Mouse (Mus musculus): ENCODE data around the gene Dock10. TPM values are rescaled to one million over a fixed set of nuclear protein-coding genes. Genes with fewer than 3 reads are reported as not detected.

The Dock10 gene
- polyA plus RNA-seq, 1 experiment from 2014 or later, result 6.0 TPM

GRCm38 (mm10) chr1:80625371-80625770, 133.0 kb downstream of the Dock10 start:
- no peak overlapping the region for H3K4me2 ChIP-seq
- no peaks in the 10 kb centered on the region for H3K4me1 ChIP-seq
- no peaks in the 10 kb centered on the region for H3K27me3 ChIP-seq
- H3K27ac ChIP-seq, result no peak overlapping the region
- no peak overlapping the region for H3K9ac ChIP-seq
- H3K9me3 ChIP-seq, result no peaks in the 10 kb centered on the region
- 45% methylated on average over 1 of the region's 1 CpGs for WGBS
- no peaks in the 10 kb centered on the region for H3K36me3 ChIP-seq
- H3K4me3 ChIP-seq, result no peak overlapping the region
- ATAC-seq (ENCODE audit: insufficient number of reproducible peaks, low FRiP score, low TSS enrichment, low read depth), result no peak

DNA sequence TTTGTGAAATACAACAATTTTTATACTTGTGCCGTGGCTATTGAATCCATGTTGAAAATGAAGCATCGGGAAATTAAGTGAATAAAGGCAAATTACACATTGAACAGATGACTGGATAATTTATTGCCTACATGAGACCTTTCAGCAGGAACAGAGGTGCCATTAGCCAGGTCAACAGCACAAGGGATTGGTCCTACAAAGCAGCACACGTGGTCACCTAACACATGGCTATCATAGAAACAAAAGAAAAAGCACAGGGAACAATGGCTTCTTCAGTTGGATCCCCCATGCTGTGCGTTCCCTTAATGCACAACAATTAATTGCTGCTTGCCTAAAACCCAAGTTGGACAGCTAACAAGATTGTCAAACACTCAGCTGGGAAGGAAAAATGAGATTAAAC, 133.8 kb downstream of the Dock10 start:
- Histone ChIP-seq H3K4me2 (no peak overlapping the region), H3K9me3 (no peaks in the 10 kb centered on the region), H3K27me3 (no peaks in the 10 kb centered on the region), H3K36me3 (no peaks in the 10 kb centered on the region), H3K27ac (no peak overlapping the region), H3K4me1 (no peaks in the 10 kb centered on the region), H3K4me3 (no peak overlapping the region), H3K9ac (no peak overlapping the region)
- ATAC-seq (ENCODE audit: insufficient number of reproducible peaks, low FRiP score, low TSS enrichment, low read depth), result no peak
- 70% methylated on average over 4 of the region's 4 CpGs for WGBS

DNA sequence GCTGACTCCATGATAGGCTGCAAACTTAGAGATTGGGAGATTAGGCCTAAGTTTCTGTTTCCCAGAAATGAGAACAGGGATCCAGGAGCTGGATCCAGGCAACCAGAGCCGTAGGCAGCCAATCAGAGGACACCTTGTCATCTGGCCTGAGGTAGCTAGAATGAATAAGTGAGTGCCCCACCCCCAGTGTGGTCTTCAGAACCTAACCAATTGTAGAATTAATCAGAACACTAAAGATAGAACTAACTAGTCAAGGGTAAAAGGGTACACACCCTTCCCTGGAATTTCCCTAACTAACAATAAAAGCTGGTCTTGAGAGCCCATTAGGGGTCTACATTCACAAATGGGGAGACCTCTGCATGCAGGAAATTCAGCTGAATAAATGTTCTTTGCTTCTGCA, 135.7 kb downstream of the Dock10 start:
- Histone ChIP-seq H3K36me3 (no peaks in the 10 kb centered on the region), H3K4me1 (no peaks in the 10 kb centered on the region), H3K4me3 (no peak overlapping the region), H3K27ac (no peak overlapping the region), H3K4me2 (no peak overlapping the region), H3K27me3 (no peaks in the 10 kb centered on the region), H3K9me3 (no peaks in the 10 kb centered on the region), H3K9ac (no peak overlapping the region)
- ATAC-seq (ENCODE audit: insufficient number of reproducible peaks, low FRiP score, low TSS enrichment, low read depth), result no peak
- 87% methylated on average over 1 of the region's 1 CpGs for WGBS

GRCm38 (mm10) chr1:80619100-80619499, 139.2 kb downstream of the Dock10 start:
- no peak overlapping the region for H3K27ac ChIP-seq
- no peaks in the 10 kb centered on the region for H3K36me3 ChIP-seq
- no peaks in the 10 kb centered on the region for H3K4me1 ChIP-seq
- no peak overlapping the region for H3K4me2 ChIP-seq
- WGBS, result 62% methylated on average over 2 of the region's 2 CpGs
- H3K27me3 ChIP-seq, result no peaks in the 10 kb centered on the region
- no peak for ATAC-seq (ENCODE audit: insufficient number of reproducible peaks, low FRiP score, low TSS enrichment, low read depth)
- no peak overlapping the region for H3K4me3 ChIP-seq
- H3K9me3 ChIP-seq, result no peaks in the 10 kb centered on the region
- no peak overlapping the region for H3K9ac ChIP-seq

- ATAC-seq (ENCODE audit: insufficient number of reproducible peaks, low FRiP score, low TSS enrichment, low read depth), result no peak
- no peak overlapping the region for H3K9ac ChIP-seq
- H3K4me3 ChIP-seq, result no peak overlapping the region
- no peaks in the 10 kb centered on the region for H3K27me3 ChIP-seq
- no peak overlapping the region for H3K27ac ChIP-seq
- H3K4me1 ChIP-seq, result no peaks in the 10 kb centered on the region
- H3K36me3 ChIP-seq, result no peaks in the 10 kb centered on the region
- H3K4me2 ChIP-seq, result no peak overlapping the region
- H3K9me3 ChIP-seq, result no peaks in the 10 kb centered on the region
- WGBS, result 85% methylated on average over 5 of the region's 5 CpGs
Observed at GRCm38 (mm10) chr1:80616671-80617070, 141.7 kb downstream of the Dock10 start.

- WGBS, result 94% methylated on average over 5 of the region's 5 CpGs
- Histone ChIP-seq H3K4me1 (no peaks in the 10 kb centered on the region), H3K4me2 (no peak overlapping the region), H3K27ac (no peak overlapping the region), H3K36me3 (no peaks in the 10 kb centered on the region), H3K9ac (no peak overlapping the region), H3K4me3 (no peak overlapping the region), H3K27me3 (no peaks in the 10 kb centered on the region), H3K9me3 (no peaks in the 10 kb centered on the region)
- ATAC-seq (ENCODE audit: insufficient number of reproducible peaks, low FRiP score, low TSS enrichment, low read depth), result no peak
Observed at GRCm38 (mm10) chr1:80614750-80615149, 143.6 kb downstream of the Dock10 start.

DNA sequence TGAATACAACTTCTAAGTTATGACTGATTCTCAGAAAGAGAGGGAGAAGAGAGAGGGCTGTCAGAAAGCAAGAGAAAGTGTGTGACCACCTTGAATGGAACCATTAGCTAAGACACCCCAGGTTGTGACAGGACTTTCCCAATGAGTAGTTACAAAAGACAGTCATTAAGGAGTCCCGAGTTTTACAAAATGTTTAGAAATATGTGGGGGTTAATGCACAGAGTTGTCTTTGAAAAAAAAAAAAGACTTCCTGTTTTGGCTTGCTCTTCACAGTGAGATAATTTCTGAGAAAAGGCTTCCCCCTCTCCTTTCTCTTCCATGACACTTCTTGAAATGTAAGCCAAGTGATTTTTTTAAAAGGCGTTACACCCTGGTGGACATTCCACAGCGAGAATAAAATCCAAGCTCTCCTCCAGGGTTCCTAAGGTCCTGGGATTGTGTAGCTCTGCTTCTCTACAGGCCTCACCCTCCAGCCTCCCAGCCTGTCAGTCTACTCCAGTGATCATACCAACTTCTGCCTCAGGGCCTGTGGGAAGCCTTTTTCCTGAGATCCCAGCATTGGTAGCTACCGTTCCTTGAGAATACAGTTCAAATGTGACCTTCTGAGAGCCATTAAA, 144.8 kb downstream of the Dock10 start:
- Histone ChIP-seq H3K4me1 (no peaks in the 10 kb centered on the region), H3K36me3 (no peaks in the 10 kb centered on the region), H3K4me3 (no peak overlapping the region), H3K9ac (no peak overlapping the region), H3K4me2 (no peak overlapping the region), H3K27ac (no peak overlapping the region), H3K27me3 (no peaks in the 10 kb centered on the region), H3K9me3 (no peaks in the 10 kb centered on the region)
- WGBS, result 76% methylated on average over 4 of the region's 4 CpGs
- ATAC-seq (ENCODE audit: insufficient number of reproducible peaks, low FRiP score, low TSS enrichment, low read depth), result no peak

- Histone ChIP-seq H3K4me1 (no peaks in the 10 kb centered on the region), H3K36me3 (no peaks in the 10 kb centered on the region), H3K4me2 (no peak overlapping the region), H3K9me3 (no peaks in the 10 kb centered on the region), H3K9ac (no peak overlapping the region), H3K27ac (no peak overlapping the region), H3K4me3 (no peak overlapping the region), H3K27me3 (no peaks in the 10 kb centered on the region)
- no peak for ATAC-seq (ENCODE audit: insufficient number of reproducible peaks, low FRiP score, low TSS enrichment, low read depth)
- WGBS, result 70% methylated on average over 4 of the region's 4 CpGs
Observed at GRCm38 (mm10) chr1:80607546-80607945, 150.8 kb downstream of the Dock10 start.

DNA sequence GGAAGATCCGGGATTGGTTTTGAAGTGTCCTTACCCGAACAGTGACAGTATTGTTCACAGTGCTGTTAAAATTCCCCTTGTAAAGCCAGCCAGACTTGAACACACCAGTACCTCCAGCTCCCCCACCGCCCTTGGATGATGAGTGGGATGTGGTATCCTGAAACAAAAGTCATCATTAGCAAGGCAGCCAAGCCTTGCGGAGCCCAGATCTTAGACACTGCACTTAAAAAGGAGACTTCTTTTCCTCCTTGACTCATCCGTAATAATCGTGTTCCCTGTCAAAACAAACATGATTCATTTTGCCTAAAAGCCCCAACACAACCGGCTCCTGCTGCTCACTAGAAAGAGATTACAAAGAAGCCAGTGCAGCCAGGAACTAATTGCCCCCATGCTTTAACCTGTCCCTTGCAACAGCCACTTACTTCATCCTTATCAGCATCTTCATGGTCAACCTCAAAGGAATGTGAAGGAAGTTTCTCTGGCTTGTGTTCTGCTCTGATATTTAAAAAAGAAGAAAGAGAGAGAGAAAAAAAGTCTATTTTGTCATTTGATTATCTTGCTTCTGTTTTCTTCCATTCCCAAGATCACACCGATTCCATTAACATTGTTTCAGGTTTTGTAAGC, 152.1 kb downstream of the Dock10 start:
- H3K27me3 ChIP-seq, result no peaks in the 10 kb centered on the region
- no peak overlapping the region for H3K4me3 ChIP-seq
- no peak overlapping the region for H3K9ac ChIP-seq
- no peak overlapping the region for H3K27ac ChIP-seq
- 50% methylated on average over 8 of the region's 8 CpGs for WGBS
- no peak overlapping the region for H3K4me2 ChIP-seq
- H3K9me3 ChIP-seq, result no peaks in the 10 kb centered on the region
- no peaks in the 10 kb centered on the region for H3K36me3 ChIP-seq
- H3K4me1 ChIP-seq, result no peaks in the 10 kb centered on the region
- ATAC-seq (ENCODE audit: insufficient number of reproducible peaks, low FRiP score, low TSS enrichment, low read depth), result no peak

GRCm38 (mm10) chr1:80604332-80604731, 154.0 kb downstream of the Dock10 start:
- no peaks in the 10 kb centered on the region for H3K27me3 ChIP-seq
- no peaks in the 10 kb centered on the region for H3K9me3 ChIP-seq
- no peak overlapping the region for H3K4me2 ChIP-seq
- no peak overlapping the region for H3K27ac ChIP-seq
- whole genome bisulfite sequencing, result 71% methylated on average over 2 of the region's 2 CpGs
- H3K36me3 ChIP-seq, result no peaks in the 10 kb centered on the region
- no peak for ATAC-seq (ENCODE audit: insufficient number of reproducible peaks, low FRiP score, low TSS enrichment, low read depth)
- no peaks in the 10 kb centered on the region for H3K4me1 ChIP-seq
- H3K4me3 ChIP-seq, result no peak overlapping the region
- H3K9ac ChIP-seq, result no peak overlapping the region

GRCm38 (mm10) chr1:80603081-80603480, 155.2 kb downstream of the Dock10 start:
- Histone ChIP-seq H3K27me3 (no peaks in the 10 kb centered on the region), H3K36me3 (no peaks in the 10 kb centered on the region), H3K27ac (no peak overlapping the region), H3K9me3 (no peaks in the 10 kb centered on the region), H3K9ac (no peak overlapping the region), H3K4me2 (no peak overlapping the region), H3K4me1 (no peaks in the 10 kb centered on the region), H3K4me3 (no peak overlapping the region)
- no peak for ATAC-seq (ENCODE audit: insufficient number of reproducible peaks, low FRiP score, low TSS enrichment, low read depth)
- 89% methylated on average over 2 of the region's 2 CpGs for WGBS

DNA sequence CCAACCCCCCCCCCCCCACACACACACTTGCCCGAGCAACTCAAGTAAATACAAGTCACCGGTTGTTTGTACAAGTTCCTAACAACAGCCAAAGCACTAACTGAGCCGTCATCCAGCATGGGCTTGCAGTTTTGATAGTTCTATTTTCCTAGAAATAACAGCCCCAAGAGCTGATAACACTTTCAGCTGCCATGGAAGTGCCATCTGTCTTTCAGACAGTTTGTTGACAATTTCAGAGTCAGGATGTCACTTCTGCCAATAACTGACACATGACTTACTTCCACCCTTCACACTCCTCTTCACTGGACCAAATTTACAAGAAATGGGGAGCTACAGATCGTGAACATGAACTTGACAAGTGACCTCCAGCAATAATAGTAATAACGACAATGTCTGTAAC, 175.0 kb downstream of the Dock10 start:
- WGBS, result 70% methylated on average over 5 of the region's 5 CpGs

More for the DNA sequence above, 175.0 kb downstream of the Dock10 start:
- Histone ChIP-seq H3K4me3 (no peak overlapping the region), H3K36me3 (0 out of 2 replicates have a peak, but pooled peaks cover 3% of the 10 kb centered on the region), H3K9ac (no peak overlapping the region), H3K4me2 (no peak overlapping the region), H3K4me1 (no peaks in the 10 kb centered on the region), H3K9me3 (no peaks in the 10 kb centered on the region), H3K27me3 (no peaks in the 10 kb centered on the region), H3K27ac (no peak overlapping the region)
- no peak for ATAC-seq (ENCODE audit: insufficient number of reproducible peaks, low FRiP score, low TSS enrichment, low read depth)

Data from limb, embryonic 15.5 days (tissue).